Mouse (Mus musculus) v-Abl transformed pro-B cells (cell line): ENCODE results near the gene Ang.

ENCODE experiments used
- in situ Hi-C, 2 experiments: fragments of 400-800 bp; cut with MboI; formaldehyde crosslinking; loops; one replicate each; pipeline ENCODE4 v1.15.1; 2025; ENCODE audit not compliant: unreplicated experiment in 2 of 2

Gene Ang

GRCm38 (mm10) chr14:51090921-51091900 lies at the start of gene Ang, which contains the start of gene Rnase4:
Ang (plus strand) TSS chr14:51091150.
Rnase4 (plus strand) TSS chr14:51091077.
- in situ Hi-C loops: loop anchor here (25.0 kb wide), 2 partner anchors 921 to 1604 kb away; partner anchors contain the start of genes Tmem253 (in 1 of the 2) and Zfp219 (in 1 of the 2)

DNA sequence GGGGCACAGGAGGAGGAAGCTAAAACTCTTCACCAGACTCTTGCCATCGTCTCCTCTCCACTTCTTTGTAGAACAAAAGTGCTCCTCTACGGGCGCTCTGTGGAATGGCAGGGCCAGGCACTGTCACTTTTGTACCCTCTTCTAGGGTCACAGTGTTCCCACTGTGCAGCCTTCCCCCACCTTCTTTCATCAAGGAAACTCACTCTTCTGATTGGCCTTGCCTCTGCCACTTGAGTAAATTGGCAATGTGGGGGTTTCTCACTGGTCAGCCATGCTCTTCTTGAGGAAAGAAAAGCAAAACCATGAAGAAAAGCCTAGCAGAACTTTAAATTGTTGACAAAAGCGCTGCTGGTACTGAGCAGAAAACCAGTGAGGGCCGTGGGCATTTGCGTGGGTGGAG lies 49.2 kb upstream of the Ang start, which contains the start of gene Rnase9:
Gene Rnase9, minus strand, starts transcription at position 101 of the 400 bp plus-strand sequence.
- in situ Hi-C loops: no loop called here

- in situ Hi-C loops: no loop called here
These were observed 43.1 kb upstream of the Ang start for GRCm38 (mm10) chr14:51047846-51048245.

DNA sequence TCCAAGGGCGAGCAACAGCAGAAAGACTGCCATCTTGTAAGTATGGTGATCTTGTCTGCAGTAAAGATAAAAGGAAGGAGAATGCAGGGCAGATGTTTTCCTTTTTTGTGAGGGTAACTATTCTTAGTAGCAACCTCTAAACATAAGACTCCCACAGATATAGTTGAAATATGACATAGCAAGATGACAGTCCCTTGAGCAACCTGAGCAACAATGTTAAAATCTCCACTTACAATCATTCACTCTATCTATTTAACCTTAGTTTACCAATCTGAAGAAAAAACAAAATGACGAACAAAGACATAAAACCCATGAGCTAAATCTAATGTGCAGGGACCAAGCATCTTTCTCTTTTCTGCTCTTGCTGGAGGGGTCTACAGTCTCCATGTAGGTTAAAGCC lies 40.9 kb upstream of the Ang start, which contains the start of gene Rnase11:
Gene Rnase11, minus strand, starts transcription at position 101 of the 400 bp plus-strand sequence.
- in situ Hi-C loops: no loop called here

DNA sequence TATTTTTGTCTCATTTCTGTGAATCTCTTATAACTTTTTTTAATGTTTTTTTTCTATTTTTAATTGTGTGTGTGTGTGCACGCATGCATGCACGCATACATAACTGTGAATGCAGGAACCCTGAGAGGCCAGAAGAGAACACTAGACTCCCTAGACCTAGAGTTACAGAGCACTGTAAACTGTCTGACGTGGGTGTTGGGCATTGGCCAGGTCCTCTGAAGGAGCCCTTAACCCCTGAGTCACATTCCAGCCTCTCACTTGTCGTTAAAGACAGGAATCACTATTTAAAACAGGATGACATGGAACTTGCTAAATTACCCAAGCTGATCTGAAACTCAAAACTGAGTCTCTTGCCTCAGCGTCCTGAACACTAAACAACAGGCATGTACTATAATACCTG lies 39.0 kb upstream of the Ang start:
- in situ Hi-C loops: no loop called here

- in situ Hi-C loops: no loop called here
These were observed 37.8 kb upstream of the Ang start for GRCm38 (mm10) chr14:51053176-51053575.

DNA sequence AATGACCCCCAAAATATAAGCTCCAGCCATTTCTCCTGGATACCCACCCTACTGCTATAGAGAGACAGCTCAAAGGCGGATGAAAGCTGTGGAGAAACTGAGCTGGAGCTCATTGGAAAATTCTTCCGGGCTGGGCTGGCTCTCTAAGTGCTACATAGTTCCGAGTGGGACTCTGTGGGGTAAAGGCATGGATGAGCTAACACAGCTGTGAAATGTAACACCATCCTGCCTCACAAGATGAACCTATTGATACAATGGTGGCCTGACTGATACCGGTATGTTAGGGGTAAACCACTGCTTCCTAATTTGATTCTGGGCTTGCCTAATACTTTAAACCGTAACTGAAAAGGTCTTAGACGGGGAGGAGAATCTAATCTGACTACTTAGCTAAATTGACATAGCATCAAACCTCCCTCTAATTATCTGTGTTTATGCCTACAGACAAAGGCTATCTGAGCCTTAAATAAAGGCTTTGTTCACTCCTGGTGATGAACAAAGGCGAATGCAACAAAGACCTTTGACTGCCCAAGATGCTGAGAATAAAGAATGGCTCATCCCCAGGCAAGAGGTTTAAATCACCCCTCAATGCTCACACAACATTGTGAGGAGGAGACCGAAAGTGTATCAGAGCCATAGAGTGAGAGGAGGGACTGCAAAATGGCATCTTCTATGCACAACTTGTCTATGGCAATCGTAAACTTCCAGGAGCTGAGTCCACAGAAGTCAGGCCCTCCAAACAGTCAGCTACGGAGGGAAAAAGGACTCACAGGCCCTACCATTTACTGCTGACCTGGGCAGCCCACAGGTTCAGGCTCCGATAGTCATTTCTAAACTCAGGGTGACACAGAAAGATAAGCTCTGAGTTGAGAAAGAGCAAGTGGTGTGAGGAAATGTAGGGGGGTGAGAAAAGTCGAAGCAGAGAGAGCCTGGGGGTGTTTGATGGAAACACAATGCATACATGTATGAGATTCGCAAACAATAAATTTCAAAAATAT lies 36.4 kb upstream of the Ang start:
- in situ Hi-C loops: no loop called here

- in situ Hi-C loops: no loop called here
These were observed 33.5 kb upstream of the Ang start, which contains the start of gene Rnase12 for GRCm38 (mm10) chr14:51057401-51057831. Rnase12 (minus strand) TSS chr14:51057661.

GRCm38 (mm10) chr14:51060761-51061160 lies 30.2 kb upstream of the Ang start:
- in situ Hi-C loops: loop anchor here (5.0 to 10.0 kb wide), 6 partner anchors 33 to 258 kb away; partner anchors contain the start of genes Apex1 (in 1 of the 2), Ccnb1ip1 (in 1 of the 2), Osgep (in 1 of the 2) and Parp2 (in 1 of the 2)

DNA sequence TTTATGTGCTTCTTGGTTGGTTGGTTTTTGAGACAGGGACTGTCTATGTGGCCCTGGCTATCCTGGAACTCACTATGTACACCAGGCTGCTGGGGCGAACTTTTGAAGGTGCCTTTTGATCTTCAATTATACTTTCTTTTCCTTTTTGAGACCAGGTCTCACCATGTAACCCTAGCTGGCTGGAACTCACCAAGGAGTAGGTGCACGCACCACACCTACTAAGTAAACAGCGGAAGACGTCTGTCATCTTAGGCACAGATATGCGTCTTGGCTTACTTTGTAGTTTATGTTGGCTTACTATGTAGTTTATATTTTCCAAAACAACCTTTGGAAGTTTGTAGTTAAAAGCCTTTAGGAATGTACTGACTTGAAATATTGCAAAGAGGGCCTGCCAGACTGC lies 22.0 kb upstream of the Ang start:
- in situ Hi-C loops: loop anchor here in 1 of 2 experiments (10.0 kb wide), 1 partner anchor 144 kb away; the partner anchor contains the start of genes Apex1 and Osgep

DNA sequence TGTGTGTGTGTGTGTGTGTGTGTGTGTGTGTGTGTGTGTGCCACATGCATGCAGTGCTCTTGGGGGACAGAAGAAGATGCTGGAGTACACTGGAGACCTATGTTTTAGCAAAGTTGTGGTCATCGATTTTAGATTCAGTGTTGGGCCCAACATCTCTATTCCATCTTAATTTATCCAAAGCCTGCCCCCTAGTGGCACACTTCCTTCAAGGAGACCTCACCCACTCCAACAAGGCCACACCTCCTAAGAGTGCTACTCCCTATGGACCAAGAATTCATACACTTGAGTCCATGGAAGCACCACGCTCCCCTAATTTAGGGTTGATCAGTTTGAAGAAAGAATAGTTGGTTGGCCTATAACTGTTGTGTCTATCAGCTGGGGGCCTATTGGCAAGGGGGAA lies 21.3 kb upstream of the Ang start:
- in situ Hi-C loops: loop anchor here in 1 of 2 experiments (10.0 kb wide), 1 partner anchor 145 kb away; the partner anchor contains the start of genes Apex1 and Osgep

DNA sequence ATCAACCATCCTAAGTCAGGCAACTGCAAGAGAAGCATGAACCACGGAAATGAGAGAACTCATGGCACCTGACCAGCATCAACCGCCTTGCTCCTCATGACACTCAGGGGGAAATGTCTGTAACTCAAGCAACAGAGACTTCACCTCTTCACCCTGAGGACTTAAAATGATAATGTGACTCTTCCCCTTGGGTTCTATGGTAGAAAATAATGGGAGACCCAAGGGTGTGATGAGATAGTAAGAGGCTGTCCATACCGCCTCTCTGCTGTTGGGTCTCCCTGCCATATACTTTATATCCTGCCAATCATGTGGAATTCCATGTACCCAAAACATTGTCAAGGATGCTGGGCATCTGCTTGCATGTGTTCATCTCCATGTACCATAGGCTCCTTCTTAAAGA lies 16.6 kb upstream of the Ang start, which contains the start of gene Olfr750:
Gene Olfr750, minus strand, starts transcription at position 101 of the 400 bp plus-strand sequence.
- in situ Hi-C loops: no loop called here

DNA sequence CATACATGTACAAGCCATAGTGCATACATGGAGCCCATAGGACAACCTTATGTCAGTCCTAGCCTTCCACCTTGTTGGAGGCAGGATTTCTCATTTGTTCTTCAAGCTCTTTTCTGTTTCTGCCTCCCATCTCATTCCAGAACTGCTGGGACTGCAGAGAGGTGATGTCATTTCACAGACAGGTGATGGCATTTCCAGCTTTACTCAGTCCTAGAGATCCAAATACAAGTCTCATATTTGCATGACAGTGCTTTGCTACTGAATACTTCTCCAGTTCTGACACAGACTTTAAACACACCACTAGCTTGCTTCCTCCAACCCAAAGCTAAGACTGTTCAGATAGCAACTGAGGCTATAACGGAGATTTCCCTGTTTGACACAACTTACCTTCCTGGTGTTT lies 11.8 kb upstream of the Ang start:
- in situ Hi-C loops: loop anchor here (25.0 kb wide), 2 partner anchors 933 to 1592 kb away; partner anchors contain the start of genes Tmem253 (in 1 of the 2) and Zfp219 (in 1 of the 2)

DNA sequence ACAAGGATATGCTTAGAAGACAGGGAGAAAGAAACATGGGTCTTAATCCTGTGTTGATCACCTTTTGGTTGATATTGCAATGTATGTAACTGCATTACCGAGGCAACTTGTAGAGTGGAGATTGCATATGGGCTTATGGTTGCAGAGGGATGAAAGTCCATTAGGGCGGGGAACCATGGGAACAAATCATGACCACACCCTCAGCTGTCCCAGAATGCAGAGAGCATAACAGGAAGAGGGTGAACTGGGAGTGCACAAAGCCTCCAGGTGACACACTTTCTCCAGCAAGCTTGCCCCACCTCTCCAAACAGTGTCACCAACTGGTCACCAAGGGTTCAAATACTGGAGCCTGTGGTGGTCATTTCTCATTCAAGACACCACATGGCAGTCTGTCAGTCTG lies 9.9 kb upstream of the Ang start:
- in situ Hi-C loops: loop anchor here (10.0 to 25.0 kb wide), 4 partner anchors 931 to 1906 kb away; partner anchors contain the start of genes Naa30 (in 1 of the 2), Rab2b (in 1 of the 2), Tmem253 (in 1 of the 2) and Tox4 (in 1 of the 2)

DNA sequence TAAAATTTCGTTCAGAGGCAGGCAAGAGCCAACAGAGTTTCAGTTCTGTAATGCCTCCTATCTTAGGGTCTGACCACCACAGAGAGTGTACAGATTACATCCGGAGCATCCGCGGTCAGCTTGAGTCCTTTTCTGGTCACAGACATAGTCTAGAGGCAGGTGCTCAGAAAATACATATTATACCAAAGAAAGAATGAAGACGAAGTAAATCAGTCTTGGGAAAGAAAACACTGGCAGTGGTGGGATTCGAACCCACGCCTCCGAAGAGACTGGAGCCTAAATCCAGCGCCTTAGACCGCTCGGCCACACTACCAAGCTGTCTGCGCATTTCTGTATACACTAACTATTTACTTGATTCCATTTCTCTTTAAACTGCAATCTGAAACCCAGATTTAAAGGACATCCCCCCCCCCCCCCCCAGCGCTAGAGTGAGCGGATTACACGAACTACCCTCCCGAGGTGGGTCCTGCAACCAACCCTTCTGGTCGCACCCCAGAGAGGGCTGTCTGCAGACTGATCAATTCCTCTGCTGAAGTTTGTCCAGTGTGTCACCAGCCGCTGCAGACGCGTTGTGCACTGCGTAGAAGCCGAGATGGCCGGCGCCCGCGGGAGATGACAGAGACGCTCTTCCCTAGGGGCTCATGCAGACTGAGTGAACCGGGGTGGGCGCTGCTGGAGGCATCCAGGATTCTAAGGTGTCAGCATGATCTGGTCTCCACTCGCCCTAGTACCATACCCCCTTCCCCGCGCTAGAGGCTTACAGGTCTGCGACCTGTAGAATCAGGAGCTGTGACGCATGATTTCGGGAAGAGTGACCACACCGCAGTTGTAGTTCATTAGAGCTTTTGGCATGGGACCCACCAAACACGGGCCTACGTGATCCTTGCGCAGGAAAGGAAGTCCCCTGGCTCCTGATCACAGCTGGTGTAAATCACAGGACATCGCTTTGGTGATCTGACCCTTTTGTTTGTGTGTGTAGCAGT lies 8.1 kb upstream of the Ang start:
- in situ Hi-C loops: loop anchor here (10.0 to 25.0 kb wide), 4 partner anchors 929 to 1908 kb away; partner anchors contain the start of genes Naa30 (in 1 of the 2), Rab2b (in 1 of the 2), Tmem253 (in 1 of the 2) and Tox4 (in 1 of the 2)

GRCm38 (mm10) chr14:51083805-51084204 lies 7.1 kb upstream of the Ang start:
- in situ Hi-C loops: loop anchor here (10.0 to 25.0 kb wide), 4 partner anchors 928 to 1909 kb away; partner anchors contain the start of genes Naa30 (in 1 of the 2), Rab2b (in 1 of the 2), Tmem253 (in 1 of the 2) and Tox4 (in 1 of the 2)

DNA sequence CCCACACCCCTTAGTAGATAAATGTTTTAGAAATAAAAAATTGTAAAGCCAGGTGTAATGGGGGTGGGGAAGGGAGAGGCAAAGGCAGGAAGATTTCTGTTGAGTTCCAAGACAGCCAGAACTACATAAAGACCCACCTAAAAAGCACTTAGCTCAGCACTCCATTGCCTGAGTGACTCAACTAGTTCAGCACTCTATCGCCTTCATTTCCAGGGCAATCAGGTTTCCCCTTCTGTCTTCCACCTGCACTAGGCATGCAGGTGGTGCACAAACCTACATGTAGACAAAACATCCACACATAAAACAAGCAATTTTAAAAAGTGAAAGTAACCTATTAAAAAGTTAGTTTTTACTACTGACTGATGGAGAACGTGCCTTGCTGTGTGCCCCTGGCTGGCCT lies 5.9 kb upstream of the Ang start:
- in situ Hi-C loops: loop anchor here (10.0 to 25.0 kb wide), 4 partner anchors 927 to 1910 kb away; partner anchors contain the start of genes Naa30 (in 1 of the 2), Rab2b (in 1 of the 2), Tmem253 (in 1 of the 2) and Tox4 (in 1 of the 2)

GRCm38 (mm10) chr14:51085911-51086310 lies 5.0 kb upstream of the Ang start:
- in situ Hi-C loops: loop anchor here (10.0 to 25.0 kb wide), 4 partner anchors 926 to 1911 kb away; partner anchors contain the start of genes Naa30 (in 1 of the 2), Rab2b (in 1 of the 2), Tmem253 (in 1 of the 2) and Tox4 (in 1 of the 2)
